Mouse (Mus musculus) hindbrain, embryonic 15.5 days (tissue): Measurements from ENCODE around the gene Prr14. TPM values are rescaled to one million over a fixed set of nuclear protein-coding genes. Genes with fewer than 3 reads are reported as not detected.
"Not testable (repeated sequence)": the region's sequence is repeated elsewhere in the genome, so short reads cannot be mapped to it uniquely, and the experiment has no call there.

Source experiments
- ATAC-seq: fragments of 200-750 bp; cut with Nextera tagmentation; 2 replicates; pipeline ENCODE4 v1.8.0; 2017; ENCODE audit warnings: low read depth, moderate number of reproducible peaks, moderate TSS enrichment; ENCODE audit not compliant: low FRiP score
- H3K27ac ChIP-seq: fragments of 300-500 bp; sonication (generic); replicated peaks from 2 replicates; pipeline ENCODE4 v1.5.1; 2015; ENCODE audit warnings: mild to moderate bottlenecking, inconsistent platforms
- H3K27me3 ChIP-seq: fragments of 300-500 bp; sonication (generic); 2 replicates; pipeline ENCODE4 v1.6.1; 2015; ENCODE audit warnings: control low read depth, inconsistent platforms
- H3K36me3 ChIP-seq: fragments of 300-500 bp; sonication (generic); 2 replicates; pipeline ENCODE4 v1.6.1; 2015; ENCODE audit warnings: control low read depth, inconsistent platforms
- H3K4me1 ChIP-seq: fragments of 300-500 bp; sonication (generic); replicated peaks from 2 replicates; pipeline ENCODE4 v1.6.1; 2015; ENCODE audit warnings: control low read depth, inconsistent platforms
- H3K4me2 ChIP-seq: fragments of 300-500 bp; sonication (generic); 2 replicates; pipeline ENCODE4 v1.6.1; 2015; ENCODE audit warnings: moderate library complexity, mild to moderate bottlenecking, inconsistent platforms
- H3K4me3 ChIP-seq: fragments of 300-500 bp; sonication (generic); 2 replicates; pipeline ENCODE4 v1.5.1; 2015; ENCODE audit warnings: mild to moderate bottlenecking, inconsistent platforms
- H3K9ac ChIP-seq: fragments of 300-500 bp; sonication (generic); 2 replicates; pipeline ENCODE4 v1.6.1; 2015; ENCODE audit warnings: inconsistent platforms
- H3K9me3 ChIP-seq: fragments of 300-500 bp; sonication (generic); 2 replicates; pipeline ENCODE4 v1.6.1; 2016; ENCODE audit warnings: control low read depth, inconsistent platforms
- WGBS: fragments of 180-500 bp; shearing (Covaris S2); methylation state at CpG from one replicate; pipeline ENCODE4 v1.1.7; 2015; 5-methylcytosine and 5-hydroxymethylcytosine counted together
- polyA plus RNA-seq: library from polyadenylated mRNA; unstranded; fragments of >200 nt; fragmentation: Nextera tagmentation; extraction: Ambion mirVana; gene quantifications from 2 replicates; pipeline ENCODE4 v1.2.1, GENCODE M21; 2015

Gene Prr14
- polyA plus RNA-seq, 1 experiment from 2014 or later: 42.8 TPM

DNA sequence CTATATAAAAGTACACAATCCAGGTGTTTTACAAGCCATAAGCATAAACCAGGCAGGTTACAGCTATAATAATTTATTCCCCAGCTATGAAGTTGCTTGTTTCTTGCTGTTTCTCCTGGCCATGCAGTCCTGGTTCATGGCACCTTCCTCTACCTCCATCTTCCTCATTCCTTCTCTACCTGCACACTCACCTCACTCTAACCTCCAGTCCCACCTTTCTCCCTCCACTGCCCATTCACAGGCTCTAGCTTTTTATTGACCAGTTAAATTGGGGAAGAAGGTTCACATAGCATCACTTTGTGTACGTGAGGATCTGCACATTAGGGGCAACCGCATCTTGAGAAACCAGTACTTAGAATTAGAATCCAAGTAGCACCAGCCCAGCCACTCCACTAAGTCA, 6.4 kb upstream of the Prr14 start:
- H3K4me2 ChIP-seq: no peak overlapping the region
- no peak for ATAC-seq
- H3K27me3 ChIP-seq: no peaks in the 10 kb centered on the region

DNA sequence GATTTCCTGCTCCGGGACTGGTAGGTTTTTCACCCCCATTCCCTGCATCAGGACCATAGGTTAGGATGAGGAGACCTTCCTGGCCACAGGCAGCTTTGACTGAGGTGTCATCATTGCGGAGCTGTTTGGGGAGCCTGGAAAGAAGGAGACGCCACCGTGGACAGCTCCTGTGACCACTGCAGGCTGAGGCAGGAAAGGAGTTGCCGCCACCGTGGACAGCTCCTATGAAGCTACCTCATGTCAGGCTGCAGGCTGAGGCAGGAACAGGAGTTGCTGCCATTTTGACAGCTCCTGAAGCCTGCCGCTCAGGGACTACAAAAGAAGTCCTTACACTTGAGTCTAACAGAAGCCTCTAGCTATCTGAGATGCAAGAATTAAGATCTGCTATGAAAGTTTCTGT, 4.5 kb upstream of the Prr14 start:
- Histone ChIP-seq H3K4me1 (peaks cover 33% of the 10 kb centered on the region), H3K36me3 (peaks cover 28% of the 10 kb centered on the region), H3K27ac (no peak overlapping the region), H3K9me3 (no peaks in the 10 kb centered on the region), H3K4me3 (no peak overlapping the region), H3K4me2 (no peak overlapping the region), H3K9ac (no peak overlapping the region), H3K27me3 (no peaks in the 10 kb centered on the region)
- ATAC-seq: no peak
- WGBS: 94% methylated on average over 7 of the region's 7 CpGs

More for the DNA sequence above, 6.4 kb upstream of the Prr14 start:
- H3K27ac ChIP-seq: no peak overlapping the region
- H3K9ac ChIP-seq: no peak overlapping the region
- H3K9me3 ChIP-seq: no peaks in the 10 kb centered on the region
- peaks cover 23% of the 10 kb centered on the region for H3K36me3 ChIP-seq
- peaks cover 38% of the 10 kb centered on the region for H3K4me1 ChIP-seq
- H3K4me3 ChIP-seq: no peak overlapping the region
- WGBS: 95% methylated on average over 2 of the region's 2 CpGs

DNA sequence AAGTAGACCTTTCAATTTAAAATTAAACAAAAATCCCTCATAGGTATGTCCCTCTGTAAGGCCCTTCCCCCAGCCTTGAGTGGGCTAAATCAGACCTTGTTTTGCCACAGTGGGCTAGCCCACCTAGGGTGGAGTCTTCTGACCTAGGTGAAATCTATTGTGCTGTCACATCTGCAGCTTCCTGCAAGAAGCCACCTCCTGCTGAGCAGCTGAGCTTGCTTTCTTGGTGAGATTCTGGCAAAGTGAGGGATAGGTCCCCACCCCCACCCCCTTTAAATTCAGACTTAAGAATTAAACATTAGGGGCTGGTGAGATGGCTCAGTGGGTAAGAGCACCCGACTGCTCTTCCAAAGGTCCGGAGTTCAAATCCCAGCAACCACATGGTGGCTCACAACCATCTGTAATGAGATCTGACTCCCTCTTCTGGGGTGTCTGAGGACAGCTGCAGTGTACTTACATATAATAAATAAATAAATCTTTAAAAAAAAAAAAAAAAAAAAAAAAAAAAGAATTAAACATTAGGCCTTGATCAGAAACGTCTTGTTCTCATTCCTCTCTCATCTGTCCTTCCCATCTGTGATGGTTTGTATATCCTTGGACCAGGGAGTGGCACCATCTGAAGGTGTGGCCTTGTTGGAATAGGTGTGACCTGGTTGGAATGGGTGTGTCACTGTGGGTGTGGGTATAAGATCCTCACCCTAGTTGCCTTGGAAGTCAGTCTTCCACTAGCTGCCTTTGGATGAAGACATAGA, 864 bp upstream of the Prr14 start:
- H3K9me3 ChIP-seq, H3K27me3 ChIP-seq, H3K9ac ChIP-seq, ATAC-seq, H3K4me1 ChIP-seq, H3K4me3 ChIP-seq, H3K4me2 ChIP-seq, H3K27ac ChIP-seq: not testable (repeated sequence)
- peaks cover 31% of the 10 kb centered on the region for H3K36me3 ChIP-seq
- 92% methylated on average over 3 of the region's 3 CpGs for WGBS

DNA sequence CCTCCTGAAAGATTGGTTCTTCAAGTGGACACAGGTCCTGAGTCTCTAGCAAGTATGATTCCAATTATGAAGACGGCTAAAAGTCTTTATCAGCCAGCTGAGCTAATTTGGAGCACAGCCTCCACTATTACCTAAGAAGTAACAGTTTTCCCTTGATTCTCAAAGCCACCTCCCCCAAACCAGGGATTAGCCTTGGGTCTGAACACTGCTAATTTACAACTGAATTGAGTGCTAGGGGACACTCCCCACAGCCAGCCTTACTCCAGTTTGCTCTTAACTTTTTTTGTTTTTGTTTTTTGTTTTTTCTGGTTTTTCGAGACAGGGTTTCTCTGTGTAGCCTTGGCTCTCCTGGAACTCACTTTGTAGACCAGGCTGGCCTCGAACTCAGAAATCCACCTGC, 5.8 kb downstream of the Prr14 start:
- Histone ChIP-seq H3K4me2 (no peak overlapping the region), H3K36me3 (peaks cover 6% of the 10 kb centered on the region; the same call in 1 of the 2 replicates), H3K9ac (no peak overlapping the region), H3K4me3 (no peak overlapping the region), H3K27me3 (no peaks in the 10 kb centered on the region), H3K4me1 (peaks cover 12% of the 10 kb centered on the region), H3K27ac (no peak overlapping the region), H3K9me3 (no peaks in the 10 kb centered on the region)
- WGBS: 96% methylated on average over 3 of the region's 3 CpGs
- ATAC-seq: no peak

DNA sequence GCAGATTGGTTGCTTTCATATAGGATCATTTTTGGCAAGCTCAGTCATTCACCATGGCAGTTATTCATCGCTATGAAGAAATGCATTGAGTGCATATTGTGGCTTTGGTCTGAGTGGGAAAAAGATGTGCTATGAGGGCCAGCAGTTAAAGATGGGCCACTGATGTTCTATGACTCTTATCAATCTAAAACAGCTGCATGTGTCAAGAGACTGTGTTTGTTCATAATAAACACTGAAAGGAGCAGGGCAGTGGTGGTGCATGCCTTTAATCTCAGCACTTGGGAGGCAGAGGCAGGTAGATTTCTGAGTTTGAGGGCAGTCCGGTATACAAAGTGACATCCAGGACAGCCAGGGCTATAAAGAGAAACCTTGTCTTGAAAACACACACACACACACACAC, 6.3 kb downstream of the Prr14 start:
- not testable (repeated sequence) for ATAC-seq, H3K36me3 ChIP-seq, H3K9ac ChIP-seq, H3K27ac ChIP-seq, H3K9me3 ChIP-seq, H3K4me3 ChIP-seq, H3K27me3 ChIP-seq, H3K4me2 ChIP-seq
- H3K4me1 ChIP-seq: peaks cover 12% of the 10 kb centered on the region
- WGBS: 97% methylated on average over 2 of the region's 2 CpGs

DNA sequence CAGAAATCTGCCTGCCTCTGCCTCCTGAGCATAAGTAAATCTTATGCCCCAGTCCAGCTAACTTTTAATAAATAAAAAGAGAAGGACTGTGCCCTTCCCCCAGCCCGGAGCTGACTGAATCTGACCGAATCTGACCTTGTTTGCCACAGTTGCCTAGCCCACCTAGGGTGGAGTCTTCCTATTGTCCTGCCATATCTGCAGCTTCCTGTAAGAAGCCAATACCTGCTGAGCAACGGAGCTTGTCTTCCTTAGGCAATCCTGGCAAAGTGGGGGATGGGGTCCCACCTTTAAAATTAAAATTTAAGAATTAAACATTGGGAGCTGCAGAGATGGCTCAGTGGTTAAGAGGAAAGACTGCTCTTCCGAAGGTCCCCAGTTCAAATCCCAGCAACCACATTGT, 7.2 kb downstream of the Prr14 start:
- H3K4me1 ChIP-seq: peaks cover 12% of the 10 kb centered on the region
- H3K9me3 ChIP-seq: no peaks in the 10 kb centered on the region
- no peak for ATAC-seq
- 92% methylated on average over 4 of the region's 4 CpGs for WGBS
- H3K27ac ChIP-seq: no peak overlapping the region
- 0 out of 2 replicates have a peak, but pooled peaks cover 5% of the 10 kb centered on the region for H3K36me3 ChIP-seq
- H3K4me3 ChIP-seq: no peak overlapping the region
- no peaks in the 10 kb centered on the region for H3K27me3 ChIP-seq
- no peak overlapping the region for H3K9ac ChIP-seq
- H3K4me2 ChIP-seq: no peak overlapping the region

DNA sequence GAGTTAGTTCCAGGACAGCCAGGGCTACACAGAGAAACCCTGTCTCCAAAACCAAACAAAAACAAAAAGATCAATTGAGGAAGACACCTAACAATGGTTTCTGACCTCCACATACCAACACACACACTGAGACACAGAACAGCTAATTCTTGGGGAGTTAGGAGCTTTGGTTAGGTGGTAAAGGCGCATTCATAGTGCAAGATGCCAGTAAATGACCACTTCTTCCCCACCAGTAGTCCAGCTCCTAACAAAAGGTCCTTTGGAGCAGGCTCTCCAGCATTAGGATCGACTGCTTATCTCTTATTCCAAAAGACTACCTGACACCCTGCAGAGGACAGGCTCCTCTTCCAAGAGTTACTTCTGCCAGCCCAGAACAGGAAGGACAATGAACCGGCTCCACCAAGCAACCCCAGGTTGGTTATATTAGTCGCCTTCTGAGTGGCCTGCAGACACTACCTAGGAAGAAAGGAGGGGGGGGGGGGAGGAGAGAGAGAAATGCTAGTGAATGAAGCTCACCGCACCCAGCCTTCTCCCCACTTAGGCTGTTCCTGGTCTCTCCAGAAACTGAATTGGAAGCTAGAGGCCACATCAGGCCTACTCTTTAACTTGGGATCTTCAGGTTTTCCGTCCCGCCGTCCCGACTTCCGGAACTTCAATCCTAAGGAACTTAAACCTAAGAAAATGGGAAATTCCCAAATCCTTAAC, 10.8 kb downstream of the Prr14 start:
- WGBS: 9% methylated on average over 10 of the region's 10 CpGs
- peaks cover 31% of the 10 kb centered on the region for H3K4me1 ChIP-seq
- H3K9me3 ChIP-seq: no peaks in the 10 kb centered on the region
- no peak for ATAC-seq
- H3K27me3 ChIP-seq: no peaks in the 10 kb centered on the region
- H3K9ac ChIP-seq: peak overlapping the region; percentile 54
- H3K36me3 ChIP-seq: peaks cover 22% of the 10 kb centered on the region
- peak overlapping the region; percentile 99 for H3K27ac ChIP-seq
- H3K4me2 ChIP-seq: peak overlapping the region; percentile 81
- peak overlapping the region; percentile 89 for H3K4me3 ChIP-seq

DNA sequence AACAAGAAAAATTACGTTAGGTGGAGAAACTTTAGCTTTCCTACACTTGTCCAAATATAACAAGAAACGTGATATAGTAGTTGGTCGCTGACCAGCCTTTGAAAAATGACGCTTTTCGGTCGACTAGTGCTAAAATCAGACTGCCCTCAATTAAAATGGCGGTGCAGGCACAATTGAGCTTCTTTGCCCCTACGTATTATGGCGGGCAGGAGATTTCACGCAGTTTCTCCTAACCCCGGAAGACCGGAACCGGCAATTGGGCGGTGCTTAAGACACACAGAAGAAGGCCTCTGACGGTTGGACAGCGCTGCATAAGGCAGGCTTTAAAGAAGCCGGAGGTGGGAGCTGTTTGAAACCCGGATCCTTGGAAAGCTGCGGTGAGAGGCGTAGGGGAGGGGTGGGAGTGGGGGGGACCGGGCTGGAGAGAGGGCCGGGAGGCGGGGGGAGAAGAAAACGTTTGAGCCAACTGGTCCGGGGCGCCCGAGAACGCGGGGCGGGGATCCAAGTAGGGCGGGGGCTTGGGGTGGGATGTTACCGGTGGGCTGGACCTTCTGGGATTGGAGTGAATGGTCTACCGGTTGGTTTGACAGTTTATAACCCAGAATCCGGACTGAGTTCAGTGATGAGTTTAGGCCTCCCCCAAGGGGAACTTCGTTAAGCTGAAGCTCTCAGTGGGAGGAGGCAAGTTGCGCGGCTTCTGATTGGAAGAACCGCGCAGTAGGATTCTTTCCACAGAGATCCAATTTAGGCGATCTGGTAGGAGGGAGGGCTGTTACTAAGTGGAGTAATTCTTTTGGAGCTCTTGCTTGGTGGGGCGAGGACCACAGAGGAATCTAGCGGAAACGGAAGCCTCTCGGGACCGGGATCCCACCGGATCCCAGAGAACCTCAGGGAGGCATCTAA, 11.6 kb downstream of the Prr14 start:
- Histone ChIP-seq H3K9ac (peak overlapping the region; percentile 97), H3K9me3 (no peaks in the 10 kb centered on the region), H3K4me2 (peak overlapping the region; percentile 81), H3K27ac (peak overlapping the region; percentile 99), H3K4me3 (peak overlapping the region; percentile 89), H3K4me1 (peaks cover 31% of the 10 kb centered on the region), H3K36me3 (peaks cover 30% of the 10 kb centered on the region), H3K27me3 (no peaks in the 10 kb centered on the region)
- under 1% methylated on average over 46 of the region's 46 CpGs for WGBS
- peak; percentile 95 for ATAC-seq

DNA sequence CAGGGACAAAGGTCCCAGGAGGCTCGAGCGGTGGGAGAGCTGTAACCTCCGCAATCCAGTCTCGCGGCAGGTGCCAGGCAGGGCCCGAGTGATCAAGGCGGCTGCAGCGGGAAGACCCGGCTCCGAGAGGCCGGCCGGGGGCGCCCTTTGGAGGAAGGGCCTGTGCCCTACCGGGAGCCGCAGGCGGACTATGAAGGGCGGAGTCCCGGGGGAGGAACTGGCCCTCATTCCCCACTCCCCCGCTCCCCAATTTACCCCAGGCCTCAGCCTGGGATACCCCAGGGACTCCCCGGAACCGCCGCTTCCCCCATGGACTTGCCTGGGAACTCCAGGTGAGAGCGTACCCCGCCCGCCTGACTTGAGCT, 12.2 kb downstream of the Prr14 start:
- peaks cover 33% of the 10 kb centered on the region for H3K36me3 ChIP-seq
- peaks cover 34% of the 10 kb centered on the region for H3K4me1 ChIP-seq
- H3K4me3 ChIP-seq: peak overlapping the region; percentile 89
- no peaks in the 10 kb centered on the region for H3K27me3 ChIP-seq
- peak; percentile 10 for ATAC-seq
- peak overlapping the region; percentile 99 for H3K27ac ChIP-seq
- H3K9me3 ChIP-seq: no peaks in the 10 kb centered on the region
- WGBS: under 1% methylated on average over 25 of the region's 25 CpGs
- H3K9ac ChIP-seq: peak overlapping the region; percentile 97
- peak overlapping the region; percentile 81 for H3K4me2 ChIP-seq

DNA sequence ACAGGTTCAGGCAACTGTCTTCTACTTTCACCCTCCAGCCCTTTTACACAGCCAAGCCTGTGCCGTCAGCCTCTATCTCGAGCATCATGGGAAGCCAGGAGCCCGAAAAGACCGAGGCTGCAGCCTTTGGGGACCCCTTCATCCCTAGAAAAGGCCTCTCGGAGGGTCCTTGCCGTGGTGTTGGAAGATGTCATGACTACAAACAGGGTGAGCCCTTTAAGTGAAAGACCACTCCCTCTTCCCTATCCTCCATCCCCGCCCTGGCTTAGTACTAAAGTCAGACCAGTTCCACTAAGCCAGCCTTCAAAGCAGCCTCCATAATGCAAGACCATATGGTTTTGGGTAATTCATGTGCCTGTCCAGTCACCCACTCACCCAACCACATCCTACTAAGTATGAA, 12.6 kb downstream of the Prr14 start:
- no peak for ATAC-seq
- H3K9ac ChIP-seq: peak overlapping the region; percentile 97
- WGBS: 0% methylated on average over 7 of the region's 7 CpGs
- no peaks in the 10 kb centered on the region for H3K27me3 ChIP-seq
- peak overlapping the region; percentile 89 for H3K4me3 ChIP-seq
- H3K4me2 ChIP-seq: peak overlapping the region; percentile 81
- H3K4me1 ChIP-seq: peaks cover 39% of the 10 kb centered on the region
- H3K9me3 ChIP-seq: no peaks in the 10 kb centered on the region
- peaks cover 33% of the 10 kb centered on the region for H3K36me3 ChIP-seq
- peak overlapping the region; percentile 99 for H3K27ac ChIP-seq

DNA sequence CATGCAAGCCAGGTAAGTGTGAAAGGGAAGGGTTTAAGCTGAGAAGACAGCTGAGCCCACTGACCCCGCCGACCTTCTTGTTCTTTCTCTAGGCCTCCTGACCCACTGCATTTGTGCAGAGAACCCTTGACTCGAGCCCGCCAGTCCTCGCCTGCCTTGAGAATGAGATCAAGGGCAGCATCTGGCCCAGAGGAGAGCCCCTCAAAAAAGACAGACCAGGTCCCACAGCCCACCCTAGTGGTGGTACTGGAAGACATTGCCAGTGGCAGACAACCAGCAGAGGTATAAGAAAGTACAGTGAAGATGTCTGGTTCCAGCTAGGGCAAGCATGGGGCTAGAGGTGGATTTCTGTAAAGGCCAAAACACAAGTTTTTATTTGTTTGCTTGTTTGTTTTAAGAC, 14.3 kb downstream of the Prr14 start:
- WGBS: 82% methylated on average over 5 of the region's 5 CpGs
- Histone ChIP-seq H3K9me3 (no peaks in the 10 kb centered on the region), H3K27ac (no peak overlapping the region), H3K4me3 (no peak overlapping the region), H3K27me3 (no peaks in the 10 kb centered on the region), H3K36me3 (peaks cover 33% of the 10 kb centered on the region), H3K9ac (no peak overlapping the region; the same call in 1 of the 2 replicates), H3K4me2 (no peak overlapping the region), H3K4me1 (peaks cover 43% of the 10 kb centered on the region)
- ATAC-seq: no peak
